Comparison of ENCODE assay signal across 8 mouse cellular contexts in genomic region chr9:61384646-61385443, GRCm38 (mm10). TPM values are rescaled to one million over a fixed set of nuclear protein-coding genes. Genes with fewer than 3 reads are reported as not detected.
DNase-seq lines count a peak whose midpoint lies in the region; ATAC-seq and TF ChIP-seq lines count a peak whose summit lies in the region.

No protein-coding gene starts in this region.

- no peaks in the 10 kb centered on the region for H3K9me3 ChIP-seq in ES-Bruce4 (replicated peaks; ENCODE audit: control insufficient read depth, insufficient read depth, low read length, poor library complexity, severe bottlenecking)
- H3K9me3 ChIP-seq in hindbrain, embryonic 12.5 days (replicated peaks), result no peaks in the 10 kb centered on the region
- no peaks in the 10 kb centered on the region for H3K9me3 ChIP-seq in midbrain, embryonic 13.5 days

- TF ChIP-seq CTCF in ES-Bruce4 (IDR thresholded peaks at IDR 0.05; ENCODE audit: low read depth, low read length), result no peak

- TF ChIP-seq EP300 in ES-Bruce4 (IDR thresholded peaks at IDR 0.05; ENCODE audit: insufficient read depth, low read depth, low read length), result peak; percentile 50; the same call in 1 of the 2 replicates

- peak overlapping the region; percentile 38 for H3K4me2 ChIP-seq in hindbrain, embryonic 12.5 days (replicated peaks)
- peak overlapping the region; percentile 48 for H3K4me2 ChIP-seq in midbrain, embryonic 13.5 days (replicated peaks)

- WGBS in hindbrain, embryonic 12.5 days, result 7% methylated on average over 16 of the region's 16 CpGs
- 5% methylated on average over 16 of the region's 16 CpGs for WGBS in midbrain, embryonic 13.5 days

- no peak overlapping the region for H3K4me3 ChIP-seq in ES-Bruce4 (ENCODE audit: low read depth, low read length)
- H3K4me3 ChIP-seq in hindbrain, embryonic 12.5 days, result 0 out of 2 replicates have a peak overlapping the region, but pooled peaks have one; percentile 2
- peak overlapping the region; percentile 12 for H3K4me3 ChIP-seq in midbrain, embryonic 13.5 days (replicated peaks)

- intact Hi-C loops in heart, postnatal 10 days (cut with DNase I), result no loop called here

- H3K4me1 ChIP-seq in ES-Bruce4 (ENCODE audit: control insufficient read depth, insufficient read depth, low read length), result peaks cover 14% of the 10 kb centered on the region
- peaks cover 100% of the 10 kb centered on the region for H3K4me1 ChIP-seq in hindbrain, embryonic 12.5 days
- peaks cover 100% of the 10 kb centered on the region for H3K4me1 ChIP-seq in midbrain, embryonic 13.5 days (replicated peaks)

- no peak overlapping the region for H3K9ac ChIP-seq in ES-Bruce4 (ENCODE audit: low read depth, poor library complexity, severe bottlenecking)
- H3K9ac ChIP-seq in hindbrain, embryonic 12.5 days, result no peak overlapping the region
- no peak overlapping the region for H3K9ac ChIP-seq in midbrain, embryonic 13.5 days (replicated peaks)

- ATAC-seq in hindbrain, embryonic 12.5 days (ENCODE audit: low FRiP score), result peak; percentile 59
- ATAC-seq in midbrain, embryonic 13.5 days, result peak; percentile 19

- peaks cover 15% of the 10 kb centered on the region for H3K36me3 ChIP-seq in ES-Bruce4 (ENCODE audit: control insufficient read depth, insufficient read depth, low read length, poor library complexity, severe bottlenecking)
- peaks cover 26% of the 10 kb centered on the region for H3K36me3 ChIP-seq in hindbrain, embryonic 12.5 days
- peaks cover 39% of the 10 kb centered on the region for H3K36me3 ChIP-seq in midbrain, embryonic 13.5 days

- no peaks in the 10 kb centered on the region for H3K27me3 ChIP-seq in ES-Bruce4 (ENCODE audit: control insufficient read depth, insufficient read depth, low read length, poor library complexity, severe bottlenecking)
- peaks cover 8% of the 10 kb centered on the region for H3K27me3 ChIP-seq in hindbrain, embryonic 12.5 days
- no peaks in the 10 kb centered on the region for H3K27me3 ChIP-seq in midbrain, embryonic 13.5 days

- peak; percentile 72 for DNase-seq in embryo, embryonic 10 days (ENCODE audit: low spot score)
- no peak for DNase-seq in MN1 (ENCODE audit: low spot score)
- DNase-seq in layer of hippocampus, postnatal 10 days (ENCODE audit: low spot score in 2 of 2), result no peak
- DNase-seq in heart, postnatal 10 days, result no peak
- no peak for DNase-seq in left cerebral cortex, adult 9 months (ENCODE audit: low spot score in 2 of 2)

- TF ChIP-seq POLR2A in ES-Bruce4 (IDR thresholded peaks at IDR 0.05; ENCODE audit: insufficient read depth, low read length), result no peak

- H3K27ac ChIP-seq in ES-Bruce4 (ENCODE audit: insufficient read depth, low read length), result no peak overlapping the region
- peak overlapping the region; percentile 55 for H3K27ac ChIP-seq in hindbrain, embryonic 12.5 days
- peak overlapping the region; percentile 71 for H3K27ac ChIP-seq in midbrain, embryonic 13.5 days

RNA-seq across cellular contexts. Expression of gene Tle3, which starts 12.7 kb away (rescaled TPM):
- 122 and 146 TPM in 2 replicates for polyA plus RNA-seq in ES-Bruce4 (2011; ENCODE audit: insufficient read depth, insufficient read length, low read depth, missing spikeins)
- 56.3 and 59.9 TPM in 2 replicates for polyA plus RNA-seq in hindbrain, embryonic 12.5 days (2016; fragmentation: Nextera tagmentation; extraction: Ambion mirVana)
- polyA plus RNA-seq in midbrain, embryonic 13.5 days (2015; fragmentation: Nextera tagmentation; extraction: Ambion mirVana), result 40.7 and 50.8 TPM in 2 replicates
- 10 to 100 TPM; 63.2 to 72.5 TPM for total RNA-seq in layer of hippocampus, postnatal 10 days (2021)
- 10 to 100 TPM; 26.9 to 27.4 TPM for total RNA-seq in heart, postnatal 10 days (2021)
